Mouse (Mus musculus) limb, embryonic 14.5 days (tissue): ENCODE results near the gene Rpl6. TPM values are rescaled to one million over a fixed set of nuclear protein-coding genes. Genes with fewer than 3 reads are reported as not detected.
A peak's percentile ranks its signal among the peaks of the same experiment; 100 is the strongest.

ENCODE experiments used
- ATAC-seq: fragments of 200-750 bp; cut with Nextera tagmentation; 2 replicates; pipeline ENCODE4 v1.8.0; 2017; ENCODE audit warnings: low read depth, moderate number of reproducible peaks, moderate TSS enrichment; ENCODE audit not compliant: low FRiP score
- DNase-seq: peaks from one replicate; pipeline ENCODE4 v3.0.0-alpha.2; 2015; ENCODE audit warnings: low spot score
- H3K27ac ChIP-seq: fragments of 300-500 bp; sonication (generic); replicated peaks from 2 replicates; pipeline ENCODE4 v1.5.1; 2014; ENCODE audit warnings: low read depth, mild to moderate bottlenecking, low read length, moderate library complexity, mixed read lengths
- H3K27me3 ChIP-seq: fragments of 300-500 bp; sonication (generic); 2 replicates; pipeline ENCODE4 v1.6.1; 2014; ENCODE audit warnings: low read length, mixed read lengths; ENCODE audit not compliant: control insufficient read depth, insufficient read depth
- H3K36me3 ChIP-seq: fragments of 300-500 bp; sonication (generic); 2 replicates; pipeline ENCODE4 v1.6.1; 2014; ENCODE audit warnings: mild to moderate bottlenecking, low read length, moderate library complexity, mixed read lengths; ENCODE audit not compliant: control insufficient read depth, insufficient read depth
- H3K4me1 ChIP-seq: fragments of 300-500 bp; sonication (generic); 2 replicates; pipeline ENCODE4 v1.6.1; 2014; ENCODE audit warnings: antibody characterized with exemption, low read length, mixed read lengths; ENCODE audit not compliant: control insufficient read depth, insufficient read depth
- H3K4me2 ChIP-seq: fragments of 300-500 bp; sonication (generic); replicated peaks from 2 replicates; pipeline ENCODE4 v1.6.1; 2014; ENCODE audit warnings: low read depth, mild to moderate bottlenecking, low read length, moderate library complexity; ENCODE audit not compliant: severe bottlenecking
- H3K4me3 ChIP-seq: fragments of 300-500 bp; sonication (generic); replicated peaks from 2 replicates; pipeline ENCODE4 v1.5.1; 2014; ENCODE audit warnings: low read length
- H3K9ac ChIP-seq: fragments of 300-500 bp; sonication (generic); 2 replicates; pipeline ENCODE4 v1.6.1; 2014; ENCODE audit warnings: mild to moderate bottlenecking, low read depth, low read length, moderate library complexity; ENCODE audit not compliant: severe bottlenecking
- H3K9me3 ChIP-seq: fragments of 300-500 bp; sonication (generic); 2 replicates; pipeline ENCODE4 v1.6.1; 2016; ENCODE audit warnings: low read length; ENCODE audit not compliant: control insufficient read depth
- POLR2A ChIP-seq: fragments of 200-500 bp; IDR thresholded peaks from 2 replicates; pipeline ENCODE4 v1.8.0; 2012; ENCODE audit warnings: inconsistent platforms, mild to moderate bottlenecking, moderate library complexity, borderline replicate concordance; ENCODE audit not compliant: insufficient read depth, insufficient read length; ENCODE audit errors: extremely low read depth
- WGBS: fragments of 180-500 bp; shearing (Covaris S2); extraction: QIAGEN DNeasy Blood & Tissue Kit; methylation state at CpG from one replicate; pipeline ENCODE4 v1.1.7; 2014; 5-methylcytosine and 5-hydroxymethylcytosine counted together
- polyA plus RNA-seq, 2 experiments: library from polyadenylated mRNA; depleted of rRNA in 1 of 2; stranded (reverse) in 1 of 2; unstranded in 1 of 2; fragments of >200 nt; fragmentation: Nextera tagmentation in 1 of 2; extraction: Ambion mirVana in 1 of 2; gene quantifications; 2 replicates each; pipeline versions ENCODE4 v1.2.1 to v1.2.3; 2012 to 2014

Gene Rpl6
- polyA plus RNA-seq, 2 experiments = 712 to 1,086 TPM

GRCm38 (mm10) chr5:121183269-121183668 lies 21.0 kb upstream of the Rpl6 start:
- Histone ChIP-seq H3K27ac (no peak overlapping the region), H3K4me1 (peaks cover 16% of the 10 kb centered on the region), H3K4me2 (no peak overlapping the region), H3K9ac (no peak overlapping the region), H3K4me3 (no peak overlapping the region), H3K9me3 (no peaks in the 10 kb centered on the region), H3K36me3 (no peaks in the 10 kb centered on the region), H3K27me3 (no peaks in the 10 kb centered on the region)
- DNase-seq (no peak), ATAC-seq (no peak)
- 62% methylated on average over 9 of the region's 9 CpGs for WGBS
- no peak for TF ChIP-seq POLR2A

GRCm38 (mm10) chr5:121184375-121184774 lies 19.9 kb upstream of the Rpl6 start:
- Histone ChIP-seq H3K27ac (no peak overlapping the region), H3K27me3 (no peaks in the 10 kb centered on the region), H3K4me1 (peaks cover 17% of the 10 kb centered on the region), H3K4me2 (no peak overlapping the region), H3K9ac (no peak overlapping the region; the same call in 1 of the 2 replicates), H3K36me3 (no peaks in the 10 kb centered on the region), H3K4me3 (no peak overlapping the region), H3K9me3 (no peaks in the 10 kb centered on the region)
- ATAC-seq (no peak), DNase-seq (no peak)
- TF ChIP-seq POLR2A = no peak
- 71% methylated on average over 2 of the region's 2 CpGs for WGBS

- H3K9ac ChIP-seq = peak overlapping the region; percentile 21; the same call in 1 of the 2 replicates
- H3K4me2 ChIP-seq = no peak overlapping the region
- peaks cover 18% of the 10 kb centered on the region for H3K4me1 ChIP-seq
- H3K4me3 ChIP-seq = no peak overlapping the region
- H3K9me3 ChIP-seq = no peaks in the 10 kb centered on the region
- no peaks in the 10 kb centered on the region for H3K36me3 ChIP-seq
- DNase-seq (no peak), ATAC-seq (peak; percentile 30; the same call in 1 of the 2 replicates)
- TF ChIP-seq POLR2A = no peak
- WGBS = 19% methylated on average over 11 of the region's 11 CpGs
- no peak overlapping the region for H3K27ac ChIP-seq
- no peaks in the 10 kb centered on the region for H3K27me3 ChIP-seq
Measured at GRCm38 (mm10) chr5:121184945-121185551, 19.2 kb upstream of the Rpl6 start.

GRCm38 (mm10) chr5:121187580-121188001 lies 16.7 kb upstream of the Rpl6 start:
- H3K4me1 ChIP-seq = peaks cover 22% of the 10 kb centered on the region
- TF ChIP-seq POLR2A = no peak
- H3K9ac ChIP-seq = no peak overlapping the region
- no peaks in the 10 kb centered on the region for H3K36me3 ChIP-seq
- H3K27me3 ChIP-seq = no peaks in the 10 kb centered on the region
- WGBS = 86% methylated on average over 8 of the region's 8 CpGs
- no peak overlapping the region for H3K4me3 ChIP-seq
- H3K9me3 ChIP-seq = no peaks in the 10 kb centered on the region
- ATAC-seq (no peak), DNase-seq (no peak)
- H3K27ac ChIP-seq = no peak overlapping the region
- H3K4me2 ChIP-seq = no peak overlapping the region

- no peak overlapping the region for H3K27ac ChIP-seq
- no peak for ATAC-seq
Measured at GRCm38 (mm10) chr5:121188265-121188664, 16.0 kb upstream of the Rpl6 start.

More at GRCm38 (mm10) chr5:121188265-121188664, 16.0 kb upstream of the Rpl6 start:
- Histone ChIP-seq H3K36me3 (no peaks in the 10 kb centered on the region), H3K9me3 (no peaks in the 10 kb centered on the region), H3K9ac (no peak overlapping the region), H3K27me3 (no peaks in the 10 kb centered on the region), H3K4me2 (no peak overlapping the region), H3K4me1 (peaks cover 22% of the 10 kb centered on the region), H3K4me3 (no peak overlapping the region)
- DNase-seq = no peak
- no peak for TF ChIP-seq POLR2A
- 94% methylated on average over 9 of the region's 9 CpGs for WGBS
